Mouse (Mus musculus): ENCODE measurements around the gene Ghrh.

Ghrh gene

GRCm38 (mm10) chr2:157308273-157308917 lies 38.9 kb downstream of the Ghrh start:
- DNase-seq (ENCODE audit: low read depth, low spot score), result no peak

GRCm38 (mm10) chr2:157307715-157308265 lies 39.5 kb downstream of the Ghrh start:
- no peak for DNase-seq (ENCODE audit: low read depth, low spot score)

- DNase-seq (ENCODE audit: low read depth, low spot score), result no peak
These were observed 40.9 kb downstream of the Ghrh start for GRCm38 (mm10) chr2:157306091-157307032.

- DNase-seq (ENCODE audit: low read depth, low spot score), result no peak
These were observed 44.2 kb downstream of the Ghrh start for GRCm38 (mm10) chr2:157303096-157303495.

GRCm38 (mm10) chr2:157300051-157300450 lies 47.3 kb downstream of the Ghrh start:
- DNase-seq (ENCODE audit: low read depth, low spot score), result no peak

- no peak for DNase-seq (ENCODE audit: low read depth, low spot score)
These were observed 51.1 kb downstream of the Ghrh start for GRCm38 (mm10) chr2:157296105-157296689.

GRCm38 (mm10) chr2:157292093-157292492 lies 55.2 kb downstream of the Ghrh start:
- peak; percentile 70 for DNase-seq (ENCODE audit: low read depth, low spot score)

- DNase-seq (ENCODE audit: low read depth, low spot score), result no peak
These were observed 58.3 kb downstream of the Ghrh start for GRCm38 (mm10) chr2:157288996-157289395.

- peak; percentile 57 for DNase-seq (ENCODE audit: low read depth, low spot score)
These were observed 59.8 kb downstream of the Ghrh start for GRCm38 (mm10) chr2:157287542-157287941.

GRCm38 (mm10) chr2:157283321-157283720 lies 64.0 kb downstream of the Ghrh start:
- DNase-seq (ENCODE audit: low read depth, low spot score), result no peak

All from mesoderm, embryonic 11.5 days (tissue).